Mouse (Mus musculus) midbrain, embryonic 13.5 days (tissue): ENCODE measurements around the gene Ctrc. TPM values are rescaled to one million over a fixed set of nuclear protein-coding genes. Genes with fewer than 3 reads are reported as not detected.

ENCODE experiments used
- ATAC-seq: fragments of 200-750 bp; cut with Nextera tagmentation; 2 replicates; pipeline ENCODE4 v1.8.0; 2017; ENCODE audit warnings: mild to moderate bottlenecking, moderate TSS enrichment, moderate library complexity
- H3K27ac ChIP-seq: fragments of 300-500 bp; sonication (generic); 2 replicates; pipeline ENCODE4 v1.5.1; 2015; ENCODE audit warnings: inconsistent platforms, mild to moderate bottlenecking, moderate library complexity
- H3K27me3 ChIP-seq: fragments of 300-500 bp; sonication (generic); 2 replicates; pipeline ENCODE4 v1.6.1; 2015; ENCODE audit warnings: mild to moderate bottlenecking, inconsistent platforms
- H3K36me3 ChIP-seq: fragments of 300-500 bp; sonication (generic); 2 replicates; pipeline ENCODE4 v1.6.1; 2015; ENCODE audit warnings: mild to moderate bottlenecking, inconsistent platforms
- H3K4me1 ChIP-seq: fragments of 300-500 bp; sonication (generic); replicated peaks from 2 replicates; pipeline ENCODE4 v1.6.1; 2015; ENCODE audit warnings: inconsistent platforms
- H3K4me2 ChIP-seq: fragments of 300-500 bp; sonication (generic); replicated peaks from 2 replicates; pipeline ENCODE4 v1.6.1; 2015; ENCODE audit warnings: moderate library complexity, mild to moderate bottlenecking, inconsistent platforms
- H3K4me3 ChIP-seq: fragments of 300-500 bp; sonication (generic); replicated peaks from 2 replicates; pipeline ENCODE4 v1.5.1; 2015; ENCODE audit warnings: mild to moderate bottlenecking, inconsistent platforms
- H3K9ac ChIP-seq: fragments of 300-500 bp; sonication (generic); replicated peaks from 2 replicates; pipeline ENCODE4 v1.6.1; 2015; ENCODE audit warnings: mild to moderate bottlenecking, inconsistent platforms
- H3K9me3 ChIP-seq: fragments of 300-500 bp; sonication (generic); 2 replicates; pipeline ENCODE4 v1.6.1; 2016; ENCODE audit warnings: mild to moderate bottlenecking, inconsistent platforms
- WGBS: fragments of 180-500 bp; shearing (Covaris S2); methylation state at CpG from one replicate; pipeline ENCODE4 v1.1.7; 2015; 5-methylcytosine and 5-hydroxymethylcytosine counted together
- polyA plus RNA-seq: library from polyadenylated mRNA; unstranded; fragments of >200 nt; fragmentation: Nextera tagmentation; extraction: Ambion mirVana; gene quantifications from 2 replicates; pipeline ENCODE4 v1.2.1, GENCODE M21; 2015

Gene Ctrc
- polyA plus RNA-seq, 1 experiment from 2014 or later = not detected

- WGBS = 86% methylated on average over 5 of the region's 5 CpGs
- H3K27ac ChIP-seq = no peak overlapping the region
Observed at GRCm38 (mm10) chr4:141865600-141865999, 19.4 kb upstream of the Ctrc start.

GRCm38 (mm10) chr4:141865006-141865405 is 18.8 kb upstream of the Ctrc start:
- H3K36me3 ChIP-seq = peaks cover 36% of the 10 kb centered on the region
- ATAC-seq = no peak
- no peak overlapping the region for H3K4me3 ChIP-seq
- no peaks in the 10 kb centered on the region for H3K9me3 ChIP-seq
- H3K9ac ChIP-seq = no peak overlapping the region
- no peak overlapping the region for H3K4me2 ChIP-seq
- peaks cover 34% of the 10 kb centered on the region for H3K4me1 ChIP-seq
- H3K27me3 ChIP-seq = no peaks in the 10 kb centered on the region
- no peak overlapping the region for H3K27ac ChIP-seq
- 93% methylated on average over 5 of the region's 5 CpGs for WGBS

More at GRCm38 (mm10) chr4:141865600-141865999, 19.4 kb upstream of the Ctrc start:
- no peak overlapping the region for H3K9ac ChIP-seq
- H3K4me2 ChIP-seq = no peak overlapping the region
- H3K4me1 ChIP-seq = peaks cover 40% of the 10 kb centered on the region
- no peak for ATAC-seq
- H3K36me3 ChIP-seq = peaks cover 31% of the 10 kb centered on the region
- no peaks in the 10 kb centered on the region for H3K9me3 ChIP-seq
- no peak overlapping the region for H3K4me3 ChIP-seq
- no peaks in the 10 kb centered on the region for H3K27me3 ChIP-seq

GRCm38 (mm10) chr4:141864506-141864905 is 18.3 kb upstream of the Ctrc start:
- no peak for ATAC-seq
- WGBS = 98% methylated on average over 8 of the region's 8 CpGs

GRCm38 (mm10) chr4:141863726-141864280 is 17.6 kb upstream of the Ctrc start:
- H3K9me3 ChIP-seq = no peaks in the 10 kb centered on the region
- peaks cover 48% of the 10 kb centered on the region for H3K36me3 ChIP-seq
- peaks cover 25% of the 10 kb centered on the region for H3K4me1 ChIP-seq
- no peak overlapping the region for H3K4me2 ChIP-seq
- WGBS = 92% methylated on average over 7 of the region's 7 CpGs
- H3K9ac ChIP-seq = no peak overlapping the region
- H3K27me3 ChIP-seq = no peaks in the 10 kb centered on the region
- no peak for ATAC-seq
- no peak overlapping the region for H3K4me3 ChIP-seq
- H3K27ac ChIP-seq = no peak overlapping the region

More at GRCm38 (mm10) chr4:141864506-141864905, 18.3 kb upstream of the Ctrc start:
- Histone ChIP-seq H3K27ac (no peak overlapping the region), H3K4me2 (no peak overlapping the region), H3K9ac (no peak overlapping the region), H3K27me3 (no peaks in the 10 kb centered on the region), H3K9me3 (no peaks in the 10 kb centered on the region), H3K4me1 (peaks cover 29% of the 10 kb centered on the region), H3K36me3 (peaks cover 41% of the 10 kb centered on the region), H3K4me3 (no peak overlapping the region)

- WGBS = 82% methylated on average over 5 of the region's 5 CpGs
- Histone ChIP-seq H3K4me3 (no peak overlapping the region), H3K4me2 (no peak overlapping the region), H3K4me1 (peaks cover 18% of the 10 kb centered on the region), H3K27me3 (no peaks in the 10 kb centered on the region), H3K9ac (no peak overlapping the region), H3K36me3 (peaks cover 52% of the 10 kb centered on the region), H3K27ac (no peak overlapping the region), H3K9me3 (no peaks in the 10 kb centered on the region)
- no peak for ATAC-seq
Observed at GRCm38 (mm10) chr4:141862867-141863266, 16.7 kb upstream of the Ctrc start.

- Histone ChIP-seq H3K4me3 (no peak overlapping the region), H3K4me1 (peaks cover 11% of the 10 kb centered on the region), H3K27me3 (no peaks in the 10 kb centered on the region), H3K27ac (no peak overlapping the region), H3K36me3 (peaks cover 52% of the 10 kb centered on the region), H3K9ac (no peak overlapping the region), H3K4me2 (no peak overlapping the region), H3K9me3 (no peaks in the 10 kb centered on the region)
- no peak for ATAC-seq
- 91% methylated on average over 17 of the region's 17 CpGs for WGBS
Observed at GRCm38 (mm10) chr4:141861591-141862295, 15.6 kb upstream of the Ctrc start.

- WGBS = 71% methylated on average over 19 of the region's 19 CpGs
- no peak overlapping the region for H3K9ac ChIP-seq
- H3K4me2 ChIP-seq = no peak overlapping the region
- peaks cover 51% of the 10 kb centered on the region for H3K36me3 ChIP-seq
- H3K9me3 ChIP-seq = no peaks in the 10 kb centered on the region
- H3K4me1 ChIP-seq = peaks cover 4% of the 10 kb centered on the region
- no peaks in the 10 kb centered on the region for H3K27me3 ChIP-seq
- no peak overlapping the region for H3K27ac ChIP-seq
- no peak overlapping the region for H3K4me3 ChIP-seq
- no peak for ATAC-seq
Observed at GRCm38 (mm10) chr4:141860246-141860841, 14.2 kb upstream of the Ctrc start.

GRCm38 (mm10) chr4:141859351-141859750 is 13.2 kb upstream of the Ctrc start:
- no peak overlapping the region for H3K9ac ChIP-seq
- H3K27me3 ChIP-seq = no peaks in the 10 kb centered on the region
- peaks cover 49% of the 10 kb centered on the region for H3K36me3 ChIP-seq
- H3K4me3 ChIP-seq = no peak overlapping the region
- no peak overlapping the region for H3K4me2 ChIP-seq
- peaks cover 4% of the 10 kb centered on the region for H3K4me1 ChIP-seq
- WGBS = 90% methylated on average over 14 of the region's 14 CpGs
- no peak for ATAC-seq
- no peaks in the 10 kb centered on the region for H3K9me3 ChIP-seq
- no peak overlapping the region for H3K27ac ChIP-seq

- Histone ChIP-seq H3K9me3 (no peaks in the 10 kb centered on the region), H3K4me3 (no peak overlapping the region), H3K4me1 (peaks cover 4% of the 10 kb centered on the region), H3K27me3 (no peaks in the 10 kb centered on the region), H3K27ac (no peak overlapping the region), H3K9ac (no peak overlapping the region), H3K4me2 (no peak overlapping the region), H3K36me3 (peaks cover 45% of the 10 kb centered on the region)
- ATAC-seq = no peak
- 91% methylated on average over 20 of the region's 20 CpGs for WGBS
Observed at GRCm38 (mm10) chr4:141858501-141858900, 12.3 kb upstream of the Ctrc start.

- Histone ChIP-seq H3K4me1 (peaks cover 4% of the 10 kb centered on the region), H3K4me3 (no peak overlapping the region), H3K4me2 (0 out of 2 replicates have a peak overlapping the region, but pooled peaks have one; percentile 23), H3K27me3 (no peaks in the 10 kb centered on the region), H3K27ac (peak overlapping the region; percentile 58), H3K9me3 (no peaks in the 10 kb centered on the region), H3K36me3 (peaks cover 38% of the 10 kb centered on the region), H3K9ac (no peak overlapping the region)
- 18% methylated on average over 10 of the region's 10 CpGs for WGBS
- peak; percentile 85 for ATAC-seq
Observed at GRCm38 (mm10) chr4:141857422-141857930, 11.3 kb upstream of the Ctrc start.

GRCm38 (mm10) chr4:141853437-141853836 is 7.3 kb upstream of the Ctrc start:
- H3K4me2 ChIP-seq = no peak overlapping the region
- no peak overlapping the region for H3K4me3 ChIP-seq
- H3K36me3 ChIP-seq = peaks cover under 1% of the 10 kb centered on the region; the same call in 1 of the 2 replicates
- no peaks in the 10 kb centered on the region for H3K27me3 ChIP-seq
- H3K9ac ChIP-seq = no peak overlapping the region
- 75% methylated on average over 9 of the region's 9 CpGs for WGBS
- no peaks in the 10 kb centered on the region for H3K9me3 ChIP-seq
- no peak for ATAC-seq
- H3K27ac ChIP-seq = no peak overlapping the region
- H3K4me1 ChIP-seq = peaks cover 4% of the 10 kb centered on the region

GRCm38 (mm10) chr4:141834536-141835095 is 11.5 kb downstream of the Ctrc start:
- H3K27ac ChIP-seq = no peak overlapping the region
- WGBS = 80% methylated on average over 5 of the region's 5 CpGs
- ATAC-seq = no peak
- H3K9me3 ChIP-seq = no peaks in the 10 kb centered on the region
- H3K4me2 ChIP-seq = no peak overlapping the region
- H3K4me3 ChIP-seq = no peak overlapping the region
- H3K4me1 ChIP-seq = no peaks in the 10 kb centered on the region
- H3K36me3 ChIP-seq = no peaks in the 10 kb centered on the region
- no peaks in the 10 kb centered on the region for H3K27me3 ChIP-seq
- H3K9ac ChIP-seq = no peak overlapping the region
